Mouse (Mus musculus) CH12.LX (cell line): ENCODE results near the gene 2010300C02Rik. TPM values are rescaled to one million over a fixed set of nuclear protein-coding genes. Genes with fewer than 3 reads are reported as not detected.

Experiments
- DNase-seq: peaks from one replicate; pipeline ENCODE4 v3.0.0-alpha.2; 2013; ENCODE audit errors: extremely low read depth
- H3K27ac ChIP-seq: 2 replicates; pipeline ENCODE4 v1.5.1; 2012; ENCODE audit warnings: low read depth, mild to moderate bottlenecking, control low read depth, moderate library complexity; ENCODE audit not compliant: insufficient read depth
- H3K27me3 ChIP-seq: replicated peaks from 2 replicates; pipeline ENCODE3; 2012; ENCODE audit warnings: inconsistent platforms
- H3K36me3 ChIP-seq, 2 experiments: replicated peaks in 1 of 2; 2 replicates each; pipeline versions ENCODE3 to v1.6.1; 2012; ENCODE audit warnings: inconsistent platforms in 1 of 2, low read length in 1 of 2, mild to moderate bottlenecking in 1 of 2, mixed read lengths in 1 of 2, moderate library complexity in 1 of 2; ENCODE audit not compliant: control insufficient read depth in 1 of 2, insufficient read depth in 1 of 2
- H3K4me1 ChIP-seq, 2 experiments: 2 replicates each; pipeline ENCODE4 v1.6.1; 2012; ENCODE audit warnings: inconsistent platforms in 1 of 2, moderate library complexity in 1 of 2; ENCODE audit not compliant: insufficient read depth in 2 of 2, control insufficient read depth in 1 of 2
- H3K4me2 ChIP-seq: 2 replicates; pipeline ENCODE4 v1.6.1; 2012; ENCODE audit warnings: low read depth, mild to moderate bottlenecking, control low read depth; ENCODE audit not compliant: poor library complexity, insufficient read depth, severe bottlenecking
- H3K4me3 ChIP-seq, 3 experiments: fragments of 150-350 bp in 1 of 3; sonication (generic) in 1 of 3; replicated peaks in 1 of 3; 2 replicates each; pipeline versions ENCODE3 to v1.5.1; 2011 to 2012; ENCODE audit warnings: low read depth in 2 of 3, low read length in 2 of 3, mild to moderate bottlenecking in 2 of 3, moderate library complexity in 2 of 3, control low read depth in 1 of 3, improper control_type of control experiment in 1 of 3, inconsistent platforms in 1 of 3, mixed read lengths in 1 of 3; ENCODE audit not compliant: poor library complexity in 1 of 3
- H3K79me2 ChIP-seq: replicated peaks from 2 replicates; pipeline ENCODE4 v1.6.1; 2012; ENCODE audit warnings: mild to moderate bottlenecking, moderate library complexity; ENCODE audit not compliant: control insufficient read depth, poor library complexity, insufficient read depth, severe bottlenecking; ENCODE audit errors: extremely low read depth
- H3K9ac ChIP-seq: 2 replicates; pipeline ENCODE4 v1.6.1; 2012; ENCODE audit warnings: low read depth, mild to moderate bottlenecking, control low read depth, moderate library complexity; ENCODE audit not compliant: insufficient read depth
- H3K9me3 ChIP-seq: replicated peaks from 2 replicates; pipeline ENCODE3; 2012; ENCODE audit warnings: low read length, inconsistent platforms, mixed read lengths
- CTCF ChIP-seq, 2 experiments: IDR thresholded peaks in 1 of 2; conservative IDR thresholded peaks in 1 of 2; 2 replicates each; pipeline ENCODE4 v1.5.1; 2011 to 2012; ENCODE audit warnings: low read depth in 2 of 2, low read length in 2 of 2, improper control_type of control experiment in 1 of 2, inconsistent platforms in 1 of 2, mild to moderate bottlenecking in 1 of 2, moderate library complexity in 1 of 2
- E2F4 ChIP-seq: IDR thresholded peaks from 2 replicates; pipeline ENCODE4 v1.6.1; 2011; ENCODE audit warnings: low read depth, low read length, improper control_type of control experiment; ENCODE audit not compliant: insufficient replicate concordance
- ELF1 ChIP-seq: IDR thresholded peaks from 2 replicates; pipeline ENCODE4 v1.6.1; 2014; ENCODE audit warnings: low read depth, mild to moderate bottlenecking, inconsistent platforms, low read length, improper control_type of control experiment
- EP300 ChIP-seq: IDR thresholded peaks from 2 replicates; pipeline ENCODE4 v1.6.1; 2011; ENCODE audit warnings: low read length, improper control_type of control experiment
- HCFC1 ChIP-seq: IDR thresholded peaks from 2 replicates; pipeline ENCODE4 v1.6.1; 2012; ENCODE audit warnings: low read depth, mild to moderate bottlenecking, inconsistent platforms, low read length, improper control_type of control experiment
- IRF4 ChIP-seq: IDR thresholded peaks from 2 replicates; pipeline ENCODE4 v1.6.1; 2014; ENCODE audit warnings: low read depth, mild to moderate bottlenecking, inconsistent platforms, low read length, improper control_type of control experiment
- JUND ChIP-seq: conservative IDR thresholded peaks from 2 replicates; pipeline ENCODE4 v1.6.1; 2011; ENCODE audit warnings: low read depth, low read length, improper control_type of control experiment
- MAFK ChIP-seq: IDR thresholded peaks from 2 replicates; pipeline ENCODE4 v1.6.1; 2011; ENCODE audit warnings: low read length, improper control_type of control experiment; ENCODE audit not compliant: insufficient replicate concordance
- MAX ChIP-seq: IDR thresholded peaks from 2 replicates; pipeline ENCODE4 v1.6.1; 2011; ENCODE audit warnings: low read length, improper control_type of control experiment
- NELFE ChIP-seq: IDR thresholded peaks from 2 replicates; pipeline ENCODE4 v1.6.1; 2011; ENCODE audit warnings: low read depth, low read length, improper control_type of control experiment
- PAX5 ChIP-seq: IDR thresholded peaks from 2 replicates; pipeline ENCODE4 v1.6.1; 2012; ENCODE audit warnings: low read length, inconsistent platforms, mixed read lengths
- POLR2AphosphoS2 ChIP-seq: IDR thresholded peaks from 2 replicates; pipeline ENCODE4 v1.6.1; 2011; ENCODE audit warnings: low read depth, low read length, improper control_type of control experiment
- RAD21 ChIP-seq: IDR thresholded peaks from 2 replicates; pipeline ENCODE4 v1.6.1; 2011; ENCODE audit warnings: low read depth, mild to moderate bottlenecking, low read length, improper control_type of control experiment, moderate library complexity
- RCOR1 ChIP-seq: conservative IDR thresholded peaks from 2 replicates; pipeline ENCODE4 v1.6.1; 2012; ENCODE audit warnings: low read depth, mild to moderate bottlenecking, inconsistent platforms, low read length, improper control_type of control experiment
- SMC3 ChIP-seq: IDR thresholded peaks from 2 replicates; pipeline ENCODE4 v1.6.1; 2011; ENCODE audit warnings: low read depth, low read length, improper control_type of control experiment
- TBP ChIP-seq: conservative IDR thresholded peaks from 2 replicates; pipeline ENCODE4 v1.6.1; 2011; ENCODE audit warnings: low read depth, low read length, improper control_type of control experiment
- ZC3H11A ChIP-seq: IDR thresholded peaks from 2 replicates; pipeline ENCODE4 v1.6.1; 2012; ENCODE audit warnings: low read depth, mild to moderate bottlenecking, inconsistent platforms, low read length, improper control_type of control experiment
- ZKSCAN1 ChIP-seq: IDR thresholded peaks from 2 replicates; pipeline ENCODE4 v1.6.1; 2012; ENCODE audit warnings: low read depth, inconsistent platforms, low read length, improper control_type of control experiment, borderline replicate concordance
- dilution Hi-C: fragments of 300-500 bp; cut with MboI; formaldehyde crosslinking; loops from 2 replicates; pipeline ENCODE4 v1.14.3; 2020; ENCODE audit warnings: low sequenced_read_pairs; ENCODE audit not compliant: extremely low pct_unique_long_range_greater_than_20kb, extremely low pct_ligation_motif_present
- in situ Hi-C: fragments of 300-500 bp; cut with MboI; formaldehyde crosslinking; loops from 3 replicates; pipeline ENCODE4 v1.14.3; 2019; ENCODE audit warnings: low sequenced_read_pairs, low pct_ligation_motif_present, low pct_unique_long_range_greater_than_20kb, mixed read lengths
- polyA plus RNA-seq: library from polyadenylated mRNA; unstranded; fragments of >175 nt; gene quantifications from 2 replicates; pipeline ENCODE4 v1.2.1, GENCODE M21; 2012; ENCODE audit warnings: low read depth; ENCODE audit not compliant: insufficient read length
- total RNA-seq, 2 experiments: library from RNA; depleted of rRNA; stranded (reverse); fragments of 300-350 nt in 1 of 2; fragments of >200 nt in 1 of 2; gene quantifications; 2 replicates each; pipeline ENCODE4 v1.2.3; 2012 to 2014

2010300C02Rik gene
- total and polyA plus RNA-seq, 3 experiments: 0.08 to 0.25 (median 0.09) TPM

DNA sequence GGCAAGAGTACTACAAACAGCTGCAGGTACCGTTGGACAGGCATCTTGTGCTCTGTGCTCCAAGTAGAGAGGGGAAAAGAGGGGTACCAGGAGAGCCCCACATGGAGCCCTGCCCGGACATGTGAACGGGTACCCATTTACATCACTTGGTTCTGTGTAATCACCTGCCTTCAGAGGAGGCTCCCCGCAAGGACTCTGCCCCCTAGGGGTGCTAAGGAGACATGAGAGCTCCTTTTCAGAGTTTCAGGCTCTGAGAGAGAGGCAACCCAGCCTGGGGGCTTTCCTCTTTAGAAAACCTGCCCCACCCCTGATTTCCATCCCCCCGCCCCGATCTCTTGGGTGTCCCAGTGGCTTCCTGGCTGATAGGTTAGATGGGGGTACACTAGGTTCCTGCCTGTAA is 44.4 kb downstream of the 2010300C02Rik start:
- H3K4me1 ChIP-seq: peaks cover 0 to 4% of the 10 kb centered on the region in 2 experiments; a peak in 1 of 4 replicates
- peak; percentile 13 for DNase-seq
- H3K4me3 ChIP-seq: no peak overlapping the region
- peaks cover 16% of the 10 kb centered on the region for H3K27me3 ChIP-seq
- H3K27ac ChIP-seq: no peak overlapping the region
- H3K79me2 ChIP-seq: no peaks in the 10 kb centered on the region
- H3K4me2 ChIP-seq: no peak overlapping the region
- in situ Hi-C loops: no loop called here
- no peaks in the 10 kb centered on the region for H3K9me3 ChIP-seq
- H3K36me3 ChIP-seq: no peaks in the 10 kb centered on the region
- dilution Hi-C loops: no loop called here
- TF ChIP-seq SMC3 (peak; percentile 24), TBP (no peak), IRF4 (no peak), CTCF (conservative IDR thresholded peaks at IDR 0.05 in 1 of 2, IDR thresholded peaks at IDR 0.05 in 1 of 2; ENCODE audit: low read depth in 2 of 2, low read length in 2 of 2) (peak in 1 of 2 experiments; percentile 61; a peak in 2 of 4 replicates), ELF1 (no peak), RAD21 (peak; percentile 6)
- H3K9ac ChIP-seq: no peak overlapping the region

DNA sequence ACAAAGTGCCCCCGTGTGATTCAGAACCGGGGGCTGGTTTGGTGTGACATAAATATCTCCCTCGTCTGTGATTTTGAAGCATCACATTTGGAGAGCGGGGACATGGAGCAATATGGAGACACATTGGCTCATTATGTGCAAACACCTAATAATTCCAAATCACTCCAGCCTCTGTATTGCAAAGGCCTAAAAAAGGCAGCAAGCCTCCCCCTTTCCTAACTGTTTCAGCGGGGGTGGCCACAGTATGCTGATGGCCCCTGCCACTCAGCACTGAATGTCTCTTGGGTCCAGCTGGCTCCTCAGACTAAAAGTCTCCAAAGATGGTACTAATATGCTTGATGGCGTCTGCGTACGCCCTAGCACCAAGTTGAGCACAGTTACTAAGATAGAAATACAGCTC is 45.6 kb downstream of the 2010300C02Rik start:
- peaks cover 23% of the 10 kb centered on the region for H3K27me3 ChIP-seq
- dilution Hi-C loops (no loop called here), in situ Hi-C loops (no loop called here)
- H3K9ac ChIP-seq: no peak overlapping the region
- no peaks in the 10 kb centered on the region for H3K79me2 ChIP-seq
- no peak for DNase-seq
- H3K4me2 ChIP-seq: no peak overlapping the region
- H3K4me1 ChIP-seq: peaks cover 0 to 4% of the 10 kb centered on the region in 2 experiments; a peak in 1 of 4 replicates
- no peak overlapping the region for H3K4me3 ChIP-seq
- H3K36me3 ChIP-seq: no peaks in the 10 kb centered on the region
- TF ChIP-seq PAX5 (no peak), E2F4 (no peak), RCOR1 (no peak), MAFK (no peak), JUND (no peak), NELFE (no peak), EP300 (no peak), POLR2AphosphoS2 (no peak), TBP (no peak), HCFC1 (no peak), MAX (no peak), ZC3H11A (no peak), ZKSCAN1 (no peak)
- H3K27ac ChIP-seq: no peak overlapping the region
- no peaks in the 10 kb centered on the region for H3K9me3 ChIP-seq
